Mouse (Mus musculus): Measurements from ENCODE around the gene Tgif1. TPM values are rescaled to one million over a fixed set of nuclear protein-coding genes. Genes with fewer than 3 reads are reported as not detected.

The Tgif1 gene
- total and polyA plus RNA-seq, 3 experiments: 30.3 to 56.3 (median 39.3) TPM

- no peak for DNase-seq
Observed at GRCm38 (mm10) chr17:70866029-70866428, 12.7 kb upstream of the Tgif1 start.

DNA sequence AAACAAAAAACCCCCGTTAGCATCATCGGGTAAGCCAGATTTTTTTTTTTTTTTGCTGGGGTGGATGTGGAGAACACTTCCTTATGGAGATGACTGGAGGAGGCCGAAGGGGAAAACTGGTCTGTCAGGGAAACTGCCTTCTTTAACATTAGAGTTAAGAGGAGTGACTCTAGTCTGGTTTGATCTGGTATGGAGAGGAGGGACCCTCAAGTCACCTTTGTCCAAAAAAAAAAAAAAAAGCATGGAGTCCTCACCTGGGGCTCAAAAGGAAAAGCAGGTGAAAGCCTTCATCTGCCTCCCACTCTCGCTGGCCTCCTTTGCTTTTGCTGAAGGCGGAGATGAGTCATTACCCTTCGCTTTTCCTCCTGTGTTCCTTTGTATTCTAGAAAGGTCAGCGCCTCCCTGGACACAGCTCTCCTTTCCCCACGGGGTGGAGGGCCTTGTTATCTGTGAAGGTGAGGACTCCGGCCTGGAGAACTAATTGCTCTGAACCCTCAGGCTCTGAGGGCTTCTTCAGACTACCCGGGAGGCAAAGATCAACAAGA lies 11.8 kb upstream of the Tgif1 start:
- no peak for DNase-seq

DNA sequence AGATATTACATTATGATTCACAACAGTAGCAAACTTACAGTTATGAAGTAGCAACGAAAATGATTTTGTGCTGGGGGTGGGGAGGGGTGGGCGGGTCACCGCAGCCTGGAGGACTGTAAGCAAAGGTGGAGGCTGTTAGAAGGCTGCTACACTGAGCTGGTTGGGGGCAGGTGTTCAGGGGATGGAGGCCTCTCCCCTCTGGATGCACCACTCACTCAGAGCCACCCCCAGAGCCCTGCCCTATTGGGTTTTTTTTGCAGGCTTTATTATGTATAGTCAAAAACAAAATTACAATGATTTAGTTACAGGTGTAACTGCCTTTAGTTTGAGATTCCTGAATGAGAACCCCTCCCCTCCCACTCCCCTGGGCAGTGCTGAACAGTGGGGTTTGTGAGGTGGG lies 11.3 kb upstream of the Tgif1 start:
- DNase-seq: no peak

- DNase-seq: no peak
Observed at GRCm38 (mm10) chr17:70864117-70864516, 10.8 kb upstream of the Tgif1 start.

DNA sequence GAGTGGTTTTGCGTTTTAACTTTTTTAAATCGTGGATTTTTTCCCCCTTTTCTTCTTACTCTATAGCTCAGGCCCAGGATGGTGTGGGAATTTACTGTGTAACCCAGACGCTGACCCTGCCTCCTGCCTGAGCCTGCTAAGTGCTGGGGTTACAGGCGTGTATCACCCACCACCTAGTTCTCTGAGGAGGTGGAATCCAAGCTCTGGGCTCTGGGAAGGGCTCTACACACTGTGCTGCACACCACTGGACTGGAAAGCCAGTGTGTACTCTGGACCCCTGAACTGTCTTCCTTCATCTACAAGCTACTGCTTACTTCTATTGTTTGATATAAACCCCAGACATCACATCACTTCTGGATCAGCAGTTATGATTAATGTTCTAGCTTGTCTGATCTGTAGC lies 5.5 kb upstream of the Tgif1 start:
- DNase-seq: no peak

DNA sequence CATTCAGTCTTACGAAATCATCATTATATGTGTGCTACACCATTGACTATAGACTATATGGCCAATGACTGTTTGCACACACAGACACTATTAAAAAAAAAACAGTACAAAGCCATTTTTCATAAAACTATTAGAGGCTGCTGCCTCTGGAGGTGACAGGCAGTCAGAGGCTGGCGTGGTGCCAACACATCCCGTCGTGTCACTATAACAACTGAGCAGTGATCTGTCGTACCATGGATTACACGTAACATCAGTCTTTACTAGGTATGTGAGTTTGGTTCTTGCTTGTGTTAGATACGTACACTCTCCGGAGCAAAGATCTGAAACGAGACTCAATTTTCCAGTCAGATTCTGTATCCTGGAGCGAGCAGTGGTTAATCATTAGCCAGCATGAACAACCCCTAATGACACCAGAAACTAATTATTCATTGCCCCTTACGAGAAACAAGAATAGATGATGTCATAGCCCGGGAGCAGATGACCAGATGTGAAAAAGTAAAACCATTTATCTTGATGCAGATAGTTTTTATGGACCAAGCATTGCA lies 3.6 kb upstream of the Tgif1 start:
- no peak for DNase-seq

GRCm38 (mm10) chr17:70854021-70854420 lies 675 bp upstream of the Tgif1 start:
- peak; percentile 39 for DNase-seq

- DNase-seq: peak; percentile 96
Observed at GRCm38 (mm10) chr17:70852686-70853386, 510 bp downstream of the Tgif1 start.

DNA sequence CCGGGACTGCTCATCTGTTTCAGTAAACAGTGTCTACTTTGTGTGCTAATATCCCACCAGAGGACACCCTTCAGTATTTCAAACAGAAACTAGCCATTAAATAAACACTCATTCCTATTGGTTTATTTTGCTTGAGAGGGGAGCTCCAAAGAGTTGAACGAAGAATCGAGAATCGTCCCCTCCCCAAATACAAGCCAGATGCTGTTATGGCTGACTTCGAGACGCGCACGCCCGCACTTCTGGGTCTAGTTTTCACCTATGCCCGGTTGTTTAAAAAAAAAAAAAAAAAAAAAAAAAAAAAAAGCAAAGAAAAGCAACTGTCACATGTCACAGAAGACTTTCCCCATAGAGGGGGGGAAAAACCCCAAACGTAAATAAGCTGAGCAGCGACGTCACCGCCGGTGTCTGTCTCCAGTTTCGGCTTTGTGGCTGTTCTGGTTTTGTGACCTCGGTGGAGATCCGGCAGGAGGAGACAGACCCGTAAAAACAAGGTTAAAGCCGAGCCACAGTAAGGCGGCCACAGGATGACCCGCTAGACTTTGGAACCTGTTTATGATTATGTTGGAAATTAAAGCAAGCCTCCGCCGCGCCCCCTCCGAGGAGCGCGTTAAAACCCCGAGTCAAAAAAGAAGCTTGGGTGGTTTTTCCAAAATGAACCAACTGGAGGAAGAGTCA lies 1.2 kb downstream of the Tgif1 start:
- peak; percentile 79 for DNase-seq

GRCm38 (mm10) chr17:70850996-70851991 lies 2.1 kb downstream of the Tgif1 start:
- DNase-seq: peak; percentile 94

DNA sequence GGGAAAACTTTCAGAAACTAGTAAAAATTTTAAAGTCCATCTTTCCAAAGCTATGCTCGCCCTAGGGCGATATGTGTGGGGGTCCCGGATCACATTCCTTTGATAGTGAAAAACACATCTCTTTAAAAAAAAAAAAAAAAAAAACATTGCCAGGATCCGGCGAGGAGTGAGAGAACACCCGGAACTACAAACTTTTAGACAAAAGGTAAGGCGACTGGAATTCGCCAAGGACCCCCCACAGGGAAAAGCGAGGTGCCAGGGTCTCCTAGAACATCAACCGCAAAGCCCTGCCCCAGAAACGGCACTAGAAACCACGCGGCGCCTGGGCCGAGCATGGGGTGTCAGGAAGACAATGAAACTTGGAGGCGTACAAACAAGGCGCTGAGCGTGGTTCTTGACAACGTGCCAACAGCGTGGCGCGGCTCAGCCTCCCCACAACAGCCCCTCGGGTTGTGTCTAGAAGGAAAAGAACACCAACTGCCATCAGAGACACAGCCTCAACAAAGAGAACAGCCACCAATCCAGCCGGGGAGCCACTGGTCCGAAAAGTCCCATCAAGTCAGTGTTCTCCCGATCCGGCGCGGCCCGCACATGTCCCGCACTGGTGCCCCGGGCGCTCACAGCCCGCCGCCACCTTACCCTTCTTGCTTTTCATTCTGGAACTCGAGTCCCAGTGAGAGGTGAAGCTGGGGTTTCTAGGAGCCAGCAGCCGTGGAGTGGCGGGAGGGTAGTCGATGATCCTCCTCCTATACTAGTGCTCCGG lies 2.9 kb downstream of the Tgif1 start:
- DNase-seq: peak; percentile 82

GRCm38 (mm10) chr17:70849399-70850232 lies 3.7 kb downstream of the Tgif1 start:
- DNase-seq: peak; percentile 96

DNA sequence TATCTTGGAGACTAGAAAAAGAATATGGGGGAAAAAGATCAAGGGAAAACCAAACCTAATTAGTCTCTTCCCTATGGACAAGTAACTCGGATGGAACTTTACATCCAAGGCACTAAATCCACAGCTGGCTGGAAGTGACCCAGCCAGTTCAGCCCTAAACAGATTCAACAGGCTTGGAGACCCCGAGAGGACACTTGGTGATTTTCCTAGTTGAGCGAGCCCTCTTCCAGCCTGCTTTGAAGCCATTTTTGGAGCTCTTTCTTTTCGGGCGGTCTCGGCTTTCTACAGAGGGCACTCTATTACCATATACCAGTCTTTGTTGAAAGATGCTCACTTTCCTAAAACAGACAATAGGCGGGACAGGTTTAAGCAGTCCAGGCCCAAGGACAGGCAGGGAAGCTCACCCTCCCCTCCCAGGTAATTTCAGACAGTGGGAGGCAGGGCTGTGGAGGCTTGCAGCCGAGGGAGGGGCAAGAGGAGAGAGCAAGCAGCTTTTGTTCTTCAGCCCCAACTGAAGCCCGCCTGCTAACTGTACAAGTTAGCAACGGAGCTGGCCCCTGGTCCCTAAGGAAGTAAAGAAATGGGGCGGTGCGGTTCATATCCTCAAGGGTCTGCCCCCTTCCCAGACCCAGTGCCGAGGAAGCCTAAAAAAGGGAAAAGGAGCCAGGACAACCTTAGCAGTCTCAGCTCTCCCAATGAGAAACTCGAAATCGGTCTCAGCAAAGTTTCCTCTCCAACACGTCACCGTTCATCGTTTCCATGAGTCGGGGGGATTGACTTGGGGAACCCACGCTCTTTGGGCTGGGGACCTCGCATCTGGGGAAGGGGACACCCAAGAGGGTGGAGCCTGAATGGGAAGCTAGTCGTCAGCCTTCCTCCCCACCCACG lies 4.6 kb downstream of the Tgif1 start:
- peak; percentile 79 for DNase-seq

GRCm38 (mm10) chr17:70847751-70848510 lies 5.4 kb downstream of the Tgif1 start:
- DNase-seq: peak; percentile 44

GRCm38 (mm10) chr17:70847086-70847485 lies 6.3 kb downstream of the Tgif1 start:
- DNase-seq: peak; percentile 45

- DNase-seq: peak; percentile 54
Observed at GRCm38 (mm10) chr17:70846111-70846644, 7.2 kb downstream of the Tgif1 start.

DNA sequence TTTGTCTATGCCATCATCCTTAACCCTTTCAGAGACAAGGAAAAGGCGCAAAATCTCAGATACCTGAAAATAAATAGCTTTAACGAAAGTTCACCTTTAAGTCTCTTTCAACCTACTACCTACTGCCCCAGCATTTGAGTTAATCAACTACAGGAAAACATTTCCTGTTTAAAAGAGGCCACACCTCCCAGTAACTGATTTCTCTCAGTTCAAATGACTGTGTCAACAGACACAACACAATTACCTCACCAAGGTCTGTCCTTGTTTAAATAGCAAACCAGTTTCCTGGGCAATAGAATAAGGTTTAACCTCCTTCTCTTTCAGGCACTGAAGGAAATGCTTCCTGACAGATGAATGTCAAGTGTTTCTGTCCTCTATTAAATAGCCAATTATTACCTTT lies 7.8 kb downstream of the Tgif1 start:
- DNase-seq: no peak

- peak; percentile 51 for DNase-seq
Observed at GRCm38 (mm10) chr17:70844971-70845370, 8.4 kb downstream of the Tgif1 start.

Measured in adrenal gland, adult 2 months (tissue).